Mouse (Mus musculus) stomach, postnatal 0 days (tissue): Measurements from ENCODE around the gene Hist1h2be. TPM values are rescaled to one million over a fixed set of nuclear protein-coding genes. Genes with fewer than 3 reads are reported as not detected.
A peak's percentile ranks its signal among the peaks of the same experiment; 100 is the strongest.
"Not testable (repeated sequence)": the region's sequence is repeated elsewhere in the genome, so short reads cannot be mapped to it uniquely, and the experiment has no call there.

Experiments used
- ATAC-seq: fragments of 200-750 bp; cut with Nextera tagmentation; 2 replicates; pipeline ENCODE4 v1.8.0; 2017; ENCODE audit not compliant: low FRiP score, low TSS enrichment
- DNase-seq: peaks from one replicate; pipeline ENCODE4 v3.0.0-alpha.2; 2016; ENCODE audit warnings: low spot score
- H3K27ac ChIP-seq: fragments of 300-500 bp; sonication (generic); replicated peaks from 2 replicates; pipeline ENCODE4 v1.5.1; 2014; ENCODE audit warnings: mild to moderate bottlenecking, control low read depth
- H3K27me3 ChIP-seq: fragments of 300-500 bp; sonication (generic); 2 replicates; pipeline ENCODE4 v1.6.1; 2014; ENCODE audit warnings: low read length; ENCODE audit not compliant: control insufficient read depth, insufficient read depth
- H3K36me3 ChIP-seq: fragments of 300-500 bp; sonication (generic); 2 replicates; pipeline ENCODE4 v1.6.1; 2014; ENCODE audit warnings: low read length, mixed read lengths; ENCODE audit not compliant: control insufficient read depth, insufficient read depth
- H3K4me1 ChIP-seq: fragments of 300-500 bp; sonication (generic); replicated peaks from 2 replicates; pipeline ENCODE4 v1.6.1; 2014; ENCODE audit warnings: antibody characterized with exemption; ENCODE audit not compliant: control insufficient read depth, insufficient read depth
- H3K4me2 ChIP-seq: fragments of 300-500 bp; sonication (generic); replicated peaks from 2 replicates; pipeline ENCODE4 v1.6.1; 2014; ENCODE audit warnings: low read depth, mild to moderate bottlenecking, control low read depth, moderate library complexity
- H3K4me3 ChIP-seq: fragments of 300-500 bp; sonication (generic); 2 replicates; pipeline ENCODE4 v1.5.1; 2014; ENCODE audit warnings: low read depth, low read length, control low read depth
- H3K9ac ChIP-seq: fragments of 300-500 bp; sonication (generic); 2 replicates; pipeline ENCODE4 v1.6.1; 2014; ENCODE audit warnings: mild to moderate bottlenecking, low read length, control low read depth, mixed read lengths
- H3K9me3 ChIP-seq: fragments of 300-500 bp; sonication (generic); 2 replicates; pipeline ENCODE4 v1.6.1; 2016; ENCODE audit warnings: low read length; ENCODE audit not compliant: control insufficient read depth
- CTCF ChIP-seq: IDR thresholded peaks from 2 replicates; pipeline ENCODE4 v1.5.1; 2016; ENCODE audit warnings: antibody characterized with exemption, low read depth, mild to moderate bottlenecking, moderate library complexity
- EP300 ChIP-seq: optimal IDR thresholded peaks from 2 replicates; pipeline ENCODE3; 2016; ENCODE audit warnings: antibody characterized with exemption
- WGBS: fragments of 180-500 bp; shearing (Covaris S2); extraction: QIAGEN DNeasy Blood & Tissue Kit; methylation state at CpG from one replicate; pipeline ENCODE4 v1.1.7; 2014; 5-methylcytosine and 5-hydroxymethylcytosine counted together
- microRNA-seq: library from miRNA; unstranded; fragments of <30 nt; microRNA quantifications from one replicate; pipeline ENCODE4, GENCODE M21; 2016
- polyA plus RNA-seq: library from polyadenylated mRNA; unstranded; fragments of >200 nt; fragmentation: Nextera tagmentation; extraction: Ambion mirVana; gene quantifications from 2 replicates; pipeline ENCODE4 v1.2.1, GENCODE M21; 2015

Gene Hist1h2be
- polyA plus RNA-seq, 1 experiment from 2014 or later = 0.73 TPM

DNA sequence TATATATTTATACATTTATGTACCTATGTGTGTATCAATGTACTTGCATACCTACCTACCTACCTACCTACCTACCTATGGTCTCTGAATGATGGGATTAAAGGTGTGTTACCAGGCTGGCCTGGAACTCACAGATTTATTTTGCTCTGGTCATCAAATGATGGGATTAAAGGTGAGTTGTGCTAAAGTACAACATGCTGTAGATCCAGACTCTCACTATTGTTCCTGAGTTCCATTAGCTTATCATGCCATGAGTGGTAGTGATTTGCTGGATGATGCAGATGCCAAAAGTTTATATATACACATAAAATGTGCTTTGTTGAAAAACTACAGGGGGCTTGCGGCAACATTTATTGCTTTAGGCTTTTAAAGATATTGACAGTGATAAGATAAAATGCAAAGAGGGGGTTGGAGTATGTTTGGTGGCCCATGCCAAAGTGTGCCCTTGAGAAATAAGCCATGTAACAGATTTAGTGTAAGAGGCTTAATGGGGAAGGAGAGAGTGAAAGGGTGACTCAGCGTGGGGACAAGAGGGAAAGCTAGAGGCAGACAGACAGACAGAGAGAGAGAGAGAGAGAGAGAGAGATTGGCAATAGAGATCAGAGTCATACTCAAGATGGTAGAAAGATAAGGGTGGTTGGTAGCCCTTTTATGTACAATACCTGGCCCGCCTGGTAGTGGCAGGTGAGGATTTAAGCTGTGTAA is 83.8 kb downstream of the Hist1h2be start:
- Histone ChIP-seq H3K27me3 (no peaks in the 10 kb centered on the region), H3K4me2 (no peak overlapping the region), H3K4me1 (no peaks in the 10 kb centered on the region), H3K36me3 (no peaks in the 10 kb centered on the region), H3K9ac (no peak overlapping the region), H3K27ac (no peak overlapping the region), H3K4me3 (no peak overlapping the region), H3K9me3 (no peaks in the 10 kb centered on the region)
- DNase-seq (no peak), ATAC-seq (no peak)
- 69% methylated on average over 3 of the region's 3 CpGs for WGBS
- no peak for TF ChIP-seq EP300
- no peak for TF ChIP-seq CTCF

DNA sequence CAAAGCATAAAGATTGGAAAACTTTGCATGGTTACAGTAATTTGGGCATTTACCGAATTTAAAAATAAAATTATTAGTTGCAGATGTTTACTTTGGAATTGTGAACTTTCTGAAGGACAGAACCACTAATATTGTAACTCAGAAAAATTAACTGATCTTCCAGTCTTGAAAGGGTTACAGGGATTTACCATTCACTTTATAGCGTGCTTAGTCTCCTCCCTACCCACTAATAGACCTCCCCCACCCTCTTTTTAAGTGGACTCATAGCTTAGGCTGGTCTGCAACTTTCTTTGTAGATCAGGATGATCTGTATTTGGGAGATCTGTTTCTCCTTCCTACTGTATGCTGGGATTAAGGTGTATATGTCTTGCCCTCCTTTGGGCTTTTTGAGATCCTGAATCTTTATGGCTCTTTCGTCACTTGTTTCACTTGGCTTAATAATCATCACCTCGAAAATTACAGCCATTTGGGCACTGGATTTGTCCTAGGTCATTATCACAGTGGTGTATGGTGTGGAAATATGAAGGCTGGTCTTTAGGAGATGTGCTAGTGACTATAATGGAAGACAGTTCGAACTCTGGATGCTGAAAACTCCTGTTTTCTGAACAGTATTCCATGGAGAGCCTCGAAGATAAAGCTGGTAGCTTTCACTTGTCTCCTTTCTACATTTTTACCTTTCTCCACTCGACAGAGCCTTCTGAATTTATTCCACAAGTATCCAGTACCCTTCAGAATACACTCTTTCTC is 84.7 kb downstream of the Hist1h2be start:
- WGBS = 14% methylated on average over 7 of the region's 7 CpGs
- no peak for ATAC-seq
- H3K9me3 ChIP-seq = no peaks in the 10 kb centered on the region

DNA sequence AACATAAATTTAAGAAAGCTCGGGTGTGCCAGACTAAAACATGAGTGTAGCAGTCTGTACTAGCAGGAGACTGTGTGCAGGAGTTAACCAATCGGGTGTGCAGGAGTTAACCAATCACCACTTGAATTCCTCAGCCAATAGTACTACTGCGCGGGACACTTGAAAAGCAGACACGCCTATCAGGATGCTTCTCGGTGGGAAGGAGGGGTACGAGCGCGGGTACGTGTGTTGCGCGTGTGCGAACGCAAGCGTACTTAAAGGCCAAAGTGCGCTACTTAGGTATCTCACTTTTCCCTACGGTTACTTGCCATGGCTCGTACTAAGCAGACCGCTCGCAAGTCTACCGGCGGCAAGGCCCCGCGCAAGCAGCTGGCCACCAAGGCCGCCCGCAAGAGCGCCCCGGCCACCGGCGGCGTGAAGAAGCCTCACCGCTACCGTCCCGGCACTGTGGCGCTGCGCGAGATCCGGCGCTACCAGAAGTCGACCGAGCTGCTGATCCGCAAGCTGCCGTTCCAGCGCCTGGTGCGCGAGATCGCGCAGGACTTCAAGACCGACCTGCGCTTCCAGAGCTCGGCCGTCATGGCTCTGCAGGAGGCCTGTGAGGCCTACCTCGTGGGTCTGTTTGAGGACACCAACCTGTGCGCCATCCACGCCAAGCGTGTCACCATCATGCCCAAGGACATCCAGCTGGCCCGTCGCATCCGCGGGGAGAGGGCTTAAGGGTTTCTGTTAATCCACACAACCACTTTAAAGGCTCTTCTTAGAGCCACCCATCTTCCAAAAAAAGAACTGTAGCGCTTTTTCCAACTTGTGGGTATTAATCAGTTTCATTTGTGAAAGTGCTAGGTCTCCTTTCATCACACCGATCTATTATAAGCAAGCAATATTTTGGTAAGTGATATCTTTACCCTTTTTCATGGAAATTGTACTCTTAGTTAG is 85.5 kb downstream of the Hist1h2be start, which contains the start of gene Hist1h3g:
TSS of gene Hist1h3g (plus strand) at position 286 of the 939 bp plus-strand sequence.
- under 1% methylated on average over 37 of the region's 62 CpGs for WGBS
- ATAC-seq = peak; percentile 87

More for the DNA sequence above, 84.7 kb downstream of the Hist1h2be start:
- Histone ChIP-seq H3K4me1 (no peaks in the 10 kb centered on the region), H3K36me3 (no peaks in the 10 kb centered on the region), H3K4me2 (peak overlapping the region; percentile 73), H3K27me3 (no peaks in the 10 kb centered on the region), H3K4me3 (peak overlapping the region; percentile 45), H3K9ac (peak overlapping the region; percentile 35; the same call in 1 of the 2 replicates), H3K27ac (no peak overlapping the region)
- no peak for TF ChIP-seq CTCF
- no peak for TF ChIP-seq EP300
- DNase-seq = no peak

DNA sequence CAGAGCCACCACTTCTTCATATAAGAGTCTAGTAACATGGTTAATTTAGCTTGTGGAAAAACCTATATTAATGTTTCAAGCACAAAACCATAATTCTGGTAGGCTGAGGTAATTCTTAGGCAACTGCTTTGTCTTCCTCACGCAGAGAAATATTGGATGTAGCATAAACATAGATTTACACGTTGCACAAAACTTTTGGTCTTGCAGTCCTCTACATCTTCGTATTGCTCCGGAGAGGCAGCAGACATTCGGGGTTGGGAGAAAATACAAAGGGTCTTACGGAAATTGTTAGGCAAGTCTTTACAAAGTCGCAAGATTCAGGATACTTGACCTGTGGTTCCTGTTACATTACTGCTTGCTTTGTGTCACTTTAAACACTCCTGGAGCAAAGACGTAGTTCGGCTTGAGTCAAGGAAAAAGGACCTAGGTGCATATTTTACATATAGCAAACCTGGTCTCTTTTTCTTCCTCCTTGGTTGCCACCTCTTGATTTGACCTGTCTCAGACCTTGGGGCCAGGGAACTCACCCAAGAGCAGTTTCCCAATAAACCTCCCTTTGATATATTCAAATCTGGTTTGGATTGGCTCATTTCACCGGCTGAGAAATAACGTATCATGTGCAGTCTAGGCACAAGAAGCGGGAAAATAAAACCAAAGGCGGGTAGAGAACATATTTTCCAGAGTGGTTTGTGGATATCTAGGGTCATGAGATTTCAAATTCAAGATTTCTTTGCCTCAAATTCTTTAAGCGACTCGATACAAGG is 86.4 kb downstream of the Hist1h2be start:
- DNase-seq = no peak
- TF ChIP-seq EP300 (no peak), CTCF (no peak)
- Histone ChIP-seq H3K9ac (peak overlapping the region; percentile 57), H3K36me3 (no peaks in the 10 kb centered on the region), H3K27ac (peak overlapping the region; percentile 74), H3K27me3 (no peaks in the 10 kb centered on the region), H3K4me3 (peak overlapping the region; percentile 45), H3K9me3 (no peaks in the 10 kb centered on the region), H3K4me1 (no peaks in the 10 kb centered on the region), H3K4me2 (peak overlapping the region; percentile 73)
- WGBS = under 1% methylated on average over 15 of the region's 15 CpGs
- ATAC-seq = no peak

More for the DNA sequence above, 85.5 kb downstream of the Hist1h2be start, which contains the start of gene Hist1h3g:
- Histone ChIP-seq H3K9ac (peak within 1 kb of the TSS; percentile 57), H3K4me2 (peak within 1 kb of the TSS; percentile 73), H3K4me3 (peak within 1 kb of the TSS; percentile 45), H3K27ac (peak within 1 kb of the TSS; percentile 74)
- not testable (repeated sequence) for H3K27me3 ChIP-seq, H3K9me3 ChIP-seq, H3K4me1 ChIP-seq, H3K36me3 ChIP-seq
- peak; percentile 86 for DNase-seq

Small RNA genes lying within 50 kb of the gene (microRNA-seq; reads per million reads assigned to microRNA genes)
- gene Gm44297 (not detected), gene Gm44359 (not detected), gene Gm44394 (not detected)

Other genes starting within 250 kb of the Hist1h2be start
- gene Abt1, start 197.3 kb downstream of the Hist1h2be start, polyA plus RNA-seq = 7.1 and 7.4 TPM in 2 replicates
- gene Btn1a1, start 155.2 kb downstream of the Hist1h2be start, polyA plus RNA-seq = 0.05 TPM in 1 of 2 replicates, not detected in the other
- gene Btn2a2, start 132.3 kb downstream of the Hist1h2be start, polyA plus RNA-seq = 0.04 and 0.07 TPM in 2 replicates
- 13.7 and 18.3 TPM in 2 replicates for gene Hist1h4h, start 90.1 kb downstream of the Hist1h2be start, polyA plus RNA-seq
- 4.5 and 8.9 TPM in 2 replicates for gene Hist1h2af, start 87.2 kb downstream of the Hist1h2be start, polyA plus RNA-seq
- gene Hist1h3g, start 85.7 kb downstream of the Hist1h2be start, polyA plus RNA-seq = 2.3 and 3.4 TPM in 2 replicates
- gene Hist1h2bh, start 77.7 kb downstream of the Hist1h2be start, polyA plus RNA-seq = 0.30 and 0.62 TPM in 2 replicates
- gene Hist1h3f, start 77.1 kb downstream of the Hist1h2be start, polyA plus RNA-seq = 0.51 and 0.78 TPM in 2 replicates
- 0.38 TPM in 1 of 2 replicates, not detected in the other for gene Hist1h4f, start 69.5 kb downstream of the Hist1h2be start, polyA plus RNA-seq
- gene Hist1h1d, start 67.9 kb downstream of the Hist1h2be start, polyA plus RNA-seq = 0.22 and 0.34 TPM in 2 replicates
- 1.6 and 3.3 TPM in 2 replicates for gene Hist1h3e, start 58.8 kb downstream of the Hist1h2be start, polyA plus RNA-seq
- gene Hist1h2ae, start 49.9 kb downstream of the Hist1h2be start, polyA plus RNA-seq = 15.3 and 29.5 TPM in 2 replicates
- 4.9 and 10.5 TPM in 2 replicates for gene Hist1h2bg, start 49.7 kb downstream of the Hist1h2be start, polyA plus RNA-seq
- gene Hist1h2bf, start 46.9 kb downstream of the Hist1h2be start, polyA plus RNA-seq = 1.1 and 3.2 TPM in 2 replicates
- 0.67 and 0.79 TPM in 2 replicates for gene Hist1h2ad, start 46.7 kb downstream of the Hist1h2be start, polyA plus RNA-seq
- gene Hist1h3d, start 45.4 kb downstream of the Hist1h2be start, polyA plus RNA-seq = 1.7 and 4.2 TPM in 2 replicates
- 32.0 and 48.7 TPM in 2 replicates for gene Hist1h4d, start 39.5 kb downstream of the Hist1h2be start, polyA plus RNA-seq
- 5.9 and 9.1 TPM in 2 replicates for gene Hist1h1e, start 1.4 kb upstream of the Hist1h2be start, polyA plus RNA-seq
- gene Hist1h2ac, start 62.8 kb upstream of the Hist1h2be start, polyA plus RNA-seq = 0.57 and 0.74 TPM in 2 replicates
- 105 and 115 TPM in 2 replicates for gene Hist1h2bc, start 63.1 kb upstream of the Hist1h2be start, polyA plus RNA-seq
- gene Hist1h1t, start 74.7 kb upstream of the Hist1h2be start, polyA plus RNA-seq = not detected in 2 replicates
- 2.1 and 3.2 TPM in 2 replicates for gene Hist1h4c, start 77.3 kb upstream of the Hist1h2be start, polyA plus RNA-seq
- 11.2 and 12.9 TPM in 2 replicates for gene Hfe, start 89.7 kb upstream of the Hist1h2be start, polyA plus RNA-seq
- gene Hist1h1c, start 117.7 kb upstream of the Hist1h2be start, polyA plus RNA-seq = 96.1 and 104 TPM in 2 replicates
- 1.2 and 1.8 TPM in 2 replicates for gene Hist1h3c, start 124.5 kb upstream of the Hist1h2be start, polyA plus RNA-seq
- 0.40 and 0.91 TPM in 2 replicates for gene Hist1h2bb, start 125.6 kb upstream of the Hist1h2be start, polyA plus RNA-seq
- gene Hist1h2ab, start 130.0 kb upstream of the Hist1h2be start, polyA plus RNA-seq = 7.3 and 15.7 TPM in 2 replicates
- gene Hist1h3b, start 131.1 kb upstream of the Hist1h2be start, polyA plus RNA-seq = 3.9 and 6.7 TPM in 2 replicates
- gene Hist1h4b, start 135.9 kb upstream of the Hist1h2be start, polyA plus RNA-seq = 0.46 and 2.0 TPM in 2 replicates
- 0.34 and 0.80 TPM in 2 replicates for gene Hist1h4a, start 140.1 kb upstream of the Hist1h2be start, polyA plus RNA-seq
- gene Hist1h3a, start 141.3 kb upstream of the Hist1h2be start, polyA plus RNA-seq = 1.9 and 3.7 TPM in 2 replicates
- 0.64 and 1.4 TPM in 2 replicates for gene Hist1h1a, start 142.5 kb upstream of the Hist1h2be start, polyA plus RNA-seq
- 0.18 and 0.29 TPM in 2 replicates for gene Trim38, start 148.8 kb upstream of the Hist1h2be start, polyA plus RNA-seq
- gene Slc17a2, start 185.9 kb upstream of the Hist1h2be start, polyA plus RNA-seq = 0.59 and 0.61 TPM in 2 replicates
- gene Slc17a3, start 218.3 kb upstream of the Hist1h2be start, polyA plus RNA-seq = not detected in 2 replicates
- not detected in 2 replicates for gene Slc17a1, start 246.6 kb upstream of the Hist1h2be start, polyA plus RNA-seq